Mouse (Mus musculus) lung, postnatal 0 days (tissue): Measurements from ENCODE around the gene Synj1.

ENCODE experiments used
- CTCF ChIP-seq: IDR thresholded peaks from 2 replicates; pipeline ENCODE4 v1.5.1; 2016; ENCODE audit warnings: antibody characterized with exemption, mild to moderate bottlenecking
- EP300 ChIP-seq: IDR thresholded peaks from 2 replicates; pipeline ENCODE4 v1.6.1; 2016; ENCODE audit warnings: antibody characterized with exemption, mild to moderate bottlenecking, control low read depth

DNA sequence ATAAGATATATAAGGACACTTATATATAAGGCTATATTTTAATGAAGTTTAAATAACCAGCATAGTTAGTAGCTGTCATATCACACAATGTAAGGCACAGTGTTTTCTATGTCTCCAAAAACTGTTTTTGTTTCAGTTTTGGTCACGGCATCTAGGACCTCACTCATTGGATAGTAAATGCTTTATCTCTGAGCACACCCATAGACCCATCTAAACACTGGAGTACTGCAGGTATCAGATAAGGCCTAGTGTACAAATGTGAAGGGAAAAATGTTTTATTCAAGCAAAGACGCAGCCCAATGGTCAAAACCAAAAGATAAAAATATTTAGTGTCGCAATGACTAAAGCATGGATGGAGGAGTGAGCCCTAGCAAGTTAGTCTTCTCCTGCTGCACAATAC lies 22.4 kb downstream of the Synj1 start:
- TF ChIP-seq CTCF (no peak), EP300 (no peak)
